Mouse (Mus musculus) cerebral cortex, adult 2 months (tissue): Measurements from ENCODE around the gene Olfr806.

ENCODE experiments used
- WGBS: fragments of 180-500 bp; shearing (Covaris S2); methylation state at CpG from one replicate; pipeline ENCODE4 v1.1.7; 2018; 5-methylcytosine and 5-hydroxymethylcytosine counted together

Olfr806 gene

DNA sequence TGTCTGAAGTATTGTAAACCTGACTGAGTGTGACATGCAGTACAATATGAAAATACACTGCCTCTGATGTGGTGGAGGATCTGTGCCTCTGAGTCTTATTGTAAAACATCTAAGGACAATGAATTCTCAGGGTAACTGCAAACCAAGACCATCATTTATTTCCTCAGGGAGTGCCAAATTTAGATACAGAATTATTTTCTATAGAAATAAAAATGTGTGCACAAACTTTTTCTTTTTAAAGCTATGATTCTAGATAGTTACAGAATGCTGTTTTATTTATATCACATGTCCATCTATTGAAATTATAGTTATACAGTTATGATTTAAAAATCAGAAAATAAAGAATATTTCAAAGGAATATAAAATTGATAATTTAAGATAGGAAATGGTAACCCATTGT, at the start of gene Olfr806:
Gene Olfr806 (minus strand): TSS at position 101 of the 400 bp plus-strand sequence.

DNA sequence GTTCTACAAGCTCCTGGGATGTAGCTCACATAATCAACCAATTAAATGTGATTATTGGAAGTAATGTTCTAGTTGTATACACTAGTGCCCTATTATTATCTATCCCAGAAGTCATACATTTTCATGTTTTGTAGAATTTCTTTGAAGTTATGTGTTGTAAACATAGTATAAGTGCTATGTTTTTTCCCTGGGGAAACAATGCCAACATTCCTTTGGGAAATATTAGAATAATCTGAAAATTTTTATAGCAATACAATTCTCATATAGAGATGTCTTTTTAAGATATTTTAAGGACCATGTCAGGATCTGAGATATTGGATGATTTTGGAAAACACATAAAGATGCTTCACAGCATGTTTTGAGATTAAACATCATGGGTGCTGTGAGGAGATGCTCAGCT, 32.6 kb upstream of the Olfr806 start, which contains the start of gene Olfr809:
Gene Olfr809 (plus strand): TSS at position 301 of the 400 bp plus-strand sequence.

DNA sequence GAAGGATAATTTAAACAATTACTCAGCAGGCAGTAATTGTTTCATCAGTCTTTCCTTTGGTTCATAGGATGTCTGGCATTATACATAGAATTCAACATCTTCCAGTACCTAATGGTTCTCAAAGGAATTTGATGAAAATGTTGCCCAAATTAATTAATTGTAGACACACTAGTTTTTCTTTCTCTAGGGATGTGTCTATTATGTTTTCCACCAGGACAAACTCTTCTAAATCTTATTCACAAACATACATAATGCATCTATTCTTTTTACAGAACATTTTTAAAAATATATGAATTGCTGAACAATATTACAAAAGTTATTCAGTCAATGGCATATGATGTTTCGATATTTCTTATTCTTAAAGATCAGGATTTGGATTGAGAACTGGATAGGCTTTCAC, 23.5 kb upstream of the Olfr806 start, which contains the start of gene Olfr808:
Gene Olfr808 (plus strand): TSS at position 301 of the 400 bp plus-strand sequence.
- WGBS, result 97% methylated on average over 1 of the region's 1 CpGs

DNA sequence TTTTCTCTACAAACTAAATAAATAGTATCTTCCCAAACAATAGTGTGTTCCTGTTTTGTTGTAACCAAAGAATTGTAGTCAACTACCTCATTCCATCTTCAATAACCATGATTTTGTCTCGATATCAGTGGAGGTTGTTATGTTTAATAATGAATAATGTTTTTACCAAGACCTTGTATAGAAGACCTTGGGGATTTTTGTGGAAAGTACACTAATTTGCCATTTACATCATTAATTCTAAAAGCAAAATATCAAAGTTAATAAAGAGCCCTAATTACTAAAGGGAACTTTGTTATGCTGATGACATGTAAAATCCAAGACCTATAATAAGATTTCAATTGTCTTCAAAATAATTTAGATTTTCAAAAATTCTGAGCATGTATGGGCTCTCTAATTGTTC, 16.0 kb upstream of the Olfr806 start, which contains the start of gene Olfr807:
Gene Olfr807 (minus strand): TSS at position 101 of the 400 bp plus-strand sequence.
- WGBS, result 89% methylated on average over 1 of the region's 1 CpGs

DNA sequence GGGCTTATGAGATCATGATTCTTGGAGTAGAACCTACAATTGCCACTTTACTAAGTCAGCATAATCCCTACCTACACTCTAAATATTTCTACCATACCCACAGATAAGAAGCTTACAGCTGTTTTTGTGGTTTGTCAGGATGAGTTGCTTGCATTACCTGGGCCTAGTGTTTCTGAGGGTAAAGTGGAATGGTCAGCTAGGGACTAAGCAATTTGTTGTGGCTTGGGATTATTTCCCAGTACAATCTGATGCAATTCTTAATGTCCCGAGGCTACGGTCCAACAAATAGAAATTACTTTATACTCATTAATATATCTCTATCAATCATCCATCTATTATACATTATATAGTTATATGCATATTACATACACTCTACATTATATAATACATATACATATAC, 12.4 kb downstream of the Olfr806 start, which contains the start of gene Olfr805:
Gene Olfr805 (minus strand): TSS at position 101 of the 400 bp plus-strand sequence.
- WGBS, result 98% methylated on average over 2 of the region's 2 CpGs

DNA sequence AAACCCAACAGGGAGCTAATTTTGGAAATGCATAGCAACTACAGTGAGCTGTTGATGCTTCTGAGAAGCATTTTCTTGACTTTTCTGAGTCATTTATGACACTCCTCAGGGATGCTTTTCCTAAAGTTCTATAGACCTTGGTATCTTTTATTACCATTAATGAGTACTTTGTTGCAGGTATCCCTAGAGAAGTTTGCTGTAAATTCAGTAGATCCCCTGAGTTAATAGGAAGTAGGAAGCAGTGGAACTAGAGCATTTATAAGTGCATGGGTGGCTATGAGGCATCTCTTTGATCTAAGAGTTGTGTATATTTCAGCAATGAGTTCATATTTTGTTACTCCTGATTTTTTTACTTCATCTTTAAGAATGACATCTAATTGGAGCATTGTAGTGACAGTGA, 38.8 kb downstream of the Olfr806 start, which contains the start of gene Olfr804:
Gene Olfr804 (plus strand): TSS at position 301 of the 400 bp plus-strand sequence.

DNA sequence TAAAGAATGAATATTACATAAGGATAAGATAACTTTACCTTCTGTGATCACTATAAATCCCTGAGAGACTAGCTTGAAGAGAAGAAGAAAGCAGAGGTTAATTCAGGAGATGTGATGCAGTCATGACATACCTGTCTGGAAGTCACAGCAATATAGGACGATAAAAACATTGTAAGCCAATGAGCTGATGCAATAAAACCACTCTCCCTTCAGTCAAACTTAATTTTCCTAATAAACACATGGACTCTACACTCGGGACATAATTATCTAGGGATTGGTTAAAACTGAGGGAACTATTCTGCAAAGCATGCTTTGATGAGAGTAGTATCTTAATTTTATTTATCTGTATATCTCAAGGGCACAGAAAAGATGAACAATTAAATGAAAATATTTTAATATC, 47.5 kb downstream of the Olfr806 start, which contains the start of gene Olfr803:
Gene Olfr803 (minus strand): TSS at position 101 of the 400 bp plus-strand sequence.
- 81% methylated on average over 2 of the region's 2 CpGs for WGBS

DNA sequence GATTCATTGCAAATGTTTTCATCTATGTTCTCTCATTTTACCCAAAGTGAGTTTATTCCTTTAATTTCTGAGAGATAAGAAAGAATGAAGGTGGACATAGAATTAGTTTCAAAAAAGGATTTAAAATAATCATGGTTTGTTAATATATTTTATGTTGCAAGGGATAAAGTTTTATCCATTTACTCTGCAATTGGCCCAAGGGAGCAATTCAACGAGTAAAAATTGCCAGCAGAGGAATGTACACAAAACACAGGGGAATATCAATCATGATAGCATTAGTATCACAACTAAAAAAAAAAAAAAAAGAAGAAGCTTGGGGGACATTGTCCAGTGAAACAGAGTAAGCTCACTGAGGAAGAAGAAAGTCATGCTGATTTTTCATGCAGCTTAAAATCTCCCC, 53.7 kb downstream of the Olfr806 start, which contains the start of gene Olfr802:
Gene Olfr802 (minus strand): TSS at position 101 of the 400 bp plus-strand sequence.
- WGBS, result 79% methylated on average over 1 of the region's 1 CpGs
